Mouse (Mus musculus): ENCODE results near the gene Stk38l. TPM values are rescaled to one million over a fixed set of nuclear protein-coding genes. Genes with fewer than 3 reads are reported as not detected.
A peak's percentile ranks its signal among the peaks of the same experiment; 100 is the strongest.

Gene Stk38l
- 13.9 and 15.0 TPM in 2 replicates for polyA plus RNA-seq (2015; fragmentation: Nextera tagmentation; extraction: Ambion mirVana)

- Histone ChIP-seq H3K36me3 (ENCODE audit: control insufficient read depth, insufficient read depth, low read length) (no peaks in the 10 kb centered on the region), H3K9me3 (ENCODE audit: control insufficient read depth, low read length) (no peaks in the 10 kb centered on the region), H3K27me3 (replicated peaks; ENCODE audit: control insufficient read depth, insufficient read depth, low read length) (no peaks in the 10 kb centered on the region), H3K27ac (ENCODE audit: low read depth, low read length) (peak within 1 kb of the TSS; percentile 90), H3K4me1 (ENCODE audit: control insufficient read depth, insufficient read depth, low read depth, low read length) (peaks cover 4% of the 10 kb centered on the region), H3K4me3 (ENCODE audit: low read length) (peak within 1 kb of the TSS; percentile 96), H3K4me2 (ENCODE audit: low read length) (peak within 1 kb of the TSS; percentile 91), H3K9ac (ENCODE audit: low read depth, low read length) (peak within 1 kb of the TSS; percentile 87)
- WGBS: 2% methylated on average over 73 of the region's 87 CpGs
- peak; percentile 99 for ATAC-seq
These were observed at the start of gene Stk38l for GRCm38 (mm10) chr6:146724581-146725383. Gene Stk38l (plus strand): TSS chr6:146724995.

- no peak overlapping the region for H3K27ac ChIP-seq (ENCODE audit: low read depth, low read length)
- H3K9me3 ChIP-seq (ENCODE audit: control insufficient read depth, low read length): peaks cover 4% of the 10 kb centered on the region
- 84% methylated on average over 10 of the region's 10 CpGs for WGBS
- H3K27me3 ChIP-seq (replicated peaks; ENCODE audit: control insufficient read depth, insufficient read depth, low read length): no peaks in the 10 kb centered on the region
- H3K9ac ChIP-seq (ENCODE audit: low read depth, low read length): no peak overlapping the region
- no peak overlapping the region for H3K4me3 ChIP-seq (ENCODE audit: low read length)
- ATAC-seq: no peak
- H3K36me3 ChIP-seq (ENCODE audit: control insufficient read depth, insufficient read depth, low read length): no peaks in the 10 kb centered on the region
- no peak overlapping the region for H3K4me2 ChIP-seq (ENCODE audit: low read length)
- no peaks in the 10 kb centered on the region for H3K4me1 ChIP-seq (ENCODE audit: control insufficient read depth, insufficient read depth, low read depth, low read length)
These were observed 47.9 kb upstream of the Stk38l start for GRCm38 (mm10) chr6:146676904-146677303.

- Histone ChIP-seq H3K36me3 (ENCODE audit: control insufficient read depth, insufficient read depth, low read length) (no peaks in the 10 kb centered on the region), H3K4me2 (ENCODE audit: low read length) (no peak overlapping the region), H3K27ac (ENCODE audit: low read depth, low read length) (no peak overlapping the region), H3K27me3 (replicated peaks; ENCODE audit: control insufficient read depth, insufficient read depth, low read length) (no peaks in the 10 kb centered on the region), H3K9ac (ENCODE audit: low read depth, low read length) (no peak overlapping the region), H3K4me1 (ENCODE audit: control insufficient read depth, insufficient read depth, low read depth, low read length) (no peaks in the 10 kb centered on the region), H3K4me3 (ENCODE audit: low read length) (no peak overlapping the region), H3K9me3 (ENCODE audit: control insufficient read depth, low read length) (peaks cover 4% of the 10 kb centered on the region)
- WGBS: 82% methylated on average over 10 of the region's 10 CpGs
- ATAC-seq: no peak
These were observed 46.4 kb upstream of the Stk38l start for GRCm38 (mm10) chr6:146678136-146679070.

- no peak overlapping the region for H3K4me2 ChIP-seq (ENCODE audit: low read length)
- H3K4me1 ChIP-seq (ENCODE audit: control insufficient read depth, insufficient read depth, low read depth, low read length): no peaks in the 10 kb centered on the region
- H3K36me3 ChIP-seq (ENCODE audit: control insufficient read depth, insufficient read depth, low read length): no peaks in the 10 kb centered on the region
- no peak for ATAC-seq
- H3K4me3 ChIP-seq (ENCODE audit: low read length): no peak overlapping the region
- no peak overlapping the region for H3K27ac ChIP-seq (ENCODE audit: low read depth, low read length)
- H3K9ac ChIP-seq (ENCODE audit: low read depth, low read length): no peak overlapping the region
- H3K27me3 ChIP-seq (replicated peaks; ENCODE audit: control insufficient read depth, insufficient read depth, low read length): no peaks in the 10 kb centered on the region
- 81% methylated on average over 4 of the region's 4 CpGs for WGBS
- peaks cover 4% of the 10 kb centered on the region for H3K9me3 ChIP-seq (ENCODE audit: control insufficient read depth, low read length)
These were observed 40.9 kb upstream of the Stk38l start for GRCm38 (mm10) chr6:146683881-146684280.

- no peak overlapping the region for H3K4me3 ChIP-seq (ENCODE audit: low read length)
- H3K36me3 ChIP-seq (ENCODE audit: control insufficient read depth, insufficient read depth, low read length): no peaks in the 10 kb centered on the region
- no peak overlapping the region for H3K4me2 ChIP-seq (ENCODE audit: low read length)
- H3K27me3 ChIP-seq (replicated peaks; ENCODE audit: control insufficient read depth, insufficient read depth, low read length): no peaks in the 10 kb centered on the region
- 82% methylated on average over 17 of the region's 17 CpGs for WGBS
- no peak overlapping the region for H3K9ac ChIP-seq (ENCODE audit: low read depth, low read length)
- no peaks in the 10 kb centered on the region for H3K4me1 ChIP-seq (ENCODE audit: control insufficient read depth, insufficient read depth, low read depth, low read length)
- no peak overlapping the region for H3K27ac ChIP-seq (ENCODE audit: low read depth, low read length)
- H3K9me3 ChIP-seq (ENCODE audit: control insufficient read depth, low read length): no peaks in the 10 kb centered on the region
- no peak for ATAC-seq
These were observed 39.0 kb upstream of the Stk38l start for GRCm38 (mm10) chr6:146685781-146686308.

- H3K9me3 ChIP-seq (ENCODE audit: control insufficient read depth, low read length): no peaks in the 10 kb centered on the region
- 80% methylated on average over 5 of the region's 5 CpGs for WGBS
- no peaks in the 10 kb centered on the region for H3K27me3 ChIP-seq (replicated peaks; ENCODE audit: control insufficient read depth, insufficient read depth, low read length)
- no peaks in the 10 kb centered on the region for H3K36me3 ChIP-seq (ENCODE audit: control insufficient read depth, insufficient read depth, low read length)
- H3K4me1 ChIP-seq (ENCODE audit: control insufficient read depth, insufficient read depth, low read depth, low read length): no peaks in the 10 kb centered on the region
- H3K4me3 ChIP-seq (ENCODE audit: low read length): no peak overlapping the region
- no peak overlapping the region for H3K27ac ChIP-seq (ENCODE audit: low read depth, low read length)
- ATAC-seq: no peak
- H3K4me2 ChIP-seq (ENCODE audit: low read length): no peak overlapping the region
- H3K9ac ChIP-seq (ENCODE audit: low read depth, low read length): no peak overlapping the region
These were observed 38.2 kb upstream of the Stk38l start for GRCm38 (mm10) chr6:146686463-146687196.

GRCm38 (mm10) chr6:146688010-146688409 lies 36.8 kb upstream of the Stk38l start:
- no peaks in the 10 kb centered on the region for H3K36me3 ChIP-seq (ENCODE audit: control insufficient read depth, insufficient read depth, low read length)
- no peak for ATAC-seq
- H3K9ac ChIP-seq (ENCODE audit: low read depth, low read length): no peak overlapping the region
- no peaks in the 10 kb centered on the region for H3K4me1 ChIP-seq (ENCODE audit: control insufficient read depth, insufficient read depth, low read depth, low read length)
- 85% methylated on average over 7 of the region's 7 CpGs for WGBS
- H3K27ac ChIP-seq (ENCODE audit: low read depth, low read length): no peak overlapping the region
- H3K4me3 ChIP-seq (ENCODE audit: low read length): no peak overlapping the region
- H3K4me2 ChIP-seq (ENCODE audit: low read length): no peak overlapping the region
- H3K27me3 ChIP-seq (replicated peaks; ENCODE audit: control insufficient read depth, insufficient read depth, low read length): no peaks in the 10 kb centered on the region
- H3K9me3 ChIP-seq (ENCODE audit: control insufficient read depth, low read length): no peaks in the 10 kb centered on the region

- H3K36me3 ChIP-seq (ENCODE audit: control insufficient read depth, insufficient read depth, low read length): no peaks in the 10 kb centered on the region
- H3K27me3 ChIP-seq (replicated peaks; ENCODE audit: control insufficient read depth, insufficient read depth, low read length): no peaks in the 10 kb centered on the region
- no peaks in the 10 kb centered on the region for H3K9me3 ChIP-seq (ENCODE audit: control insufficient read depth, low read length)
- H3K4me3 ChIP-seq (ENCODE audit: low read length): no peak overlapping the region
- no peak overlapping the region for H3K9ac ChIP-seq (ENCODE audit: low read depth, low read length)
- ATAC-seq: no peak
- WGBS: 80% methylated on average over 5 of the region's 5 CpGs
- no peaks in the 10 kb centered on the region for H3K4me1 ChIP-seq (ENCODE audit: control insufficient read depth, insufficient read depth, low read depth, low read length)
- H3K27ac ChIP-seq (ENCODE audit: low read depth, low read length): no peak overlapping the region
- H3K4me2 ChIP-seq (ENCODE audit: low read length): no peak overlapping the region
These were observed 35.9 kb upstream of the Stk38l start for GRCm38 (mm10) chr6:146688861-146689260.

Data from hindbrain, embryonic 16.5 days (tissue).